Mouse (Mus musculus) embryonic fibroblast, embryonic 13.5 days (primary cell): ENCODE data around the gene Gtf2f2.

Experiments used
- CTCF ChIP-seq: IDR thresholded peaks from 2 replicates; pipeline ENCODE4 v1.5.1; 2011; ENCODE audit warnings: mild to moderate bottlenecking, control low read depth, low read length, moderate library complexity, borderline replicate concordance; ENCODE audit not compliant: insufficient read depth
- POLR2A ChIP-seq: IDR thresholded peaks from 2 replicates; pipeline ENCODE4 v1.6.1; 2011; ENCODE audit warnings: low read depth, mild to moderate bottlenecking, control low read depth, low read length, moderate library complexity

DNA sequence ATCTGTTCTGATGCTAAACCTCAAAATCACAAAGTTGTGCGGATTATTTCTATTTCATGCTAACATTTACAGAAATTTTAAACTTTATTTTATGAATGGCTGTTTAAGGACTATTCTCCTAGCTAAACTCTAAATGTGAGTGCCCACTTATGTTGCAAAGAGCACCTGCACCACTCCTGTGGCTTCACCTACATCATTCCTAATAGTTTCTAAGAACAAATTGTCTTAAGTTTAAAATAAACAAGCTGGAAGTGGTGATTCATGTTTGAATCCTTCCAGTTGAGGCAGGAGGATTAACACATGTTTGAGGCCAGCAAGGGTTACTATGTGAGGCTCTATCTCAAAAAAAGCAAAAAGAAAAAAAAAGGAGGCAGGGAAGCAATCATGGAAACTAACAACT lies 46.2 kb downstream of the Gtf2f2 start:
- TF ChIP-seq POLR2A (no peak), CTCF (no peak)
